Mouse (Mus musculus) lung, adult 2 months (tissue): ENCODE measurements around the gene Ubp1. TPM values are rescaled to one million over a fixed set of nuclear protein-coding genes. Genes with fewer than 3 reads are reported as not detected.

Experiments
- DNase-seq: peaks from one replicate; pipeline ENCODE4 v3.0.0; 2022
- H3K4me1 ChIP-seq: fragments of 200-500 bp; 2 replicates; pipeline ENCODE4 v1.6.1; 2011; ENCODE audit warnings: low read length; ENCODE audit not compliant: control insufficient read depth, insufficient read depth
- H3K4me3 ChIP-seq: fragments of 200-500 bp; replicated peaks from 2 replicates; pipeline ENCODE3; 2011; ENCODE audit warnings: low read depth, mild to moderate bottlenecking, control low read depth, low read length; ENCODE audit errors: extremely low read depth
- CTCF ChIP-seq: fragments of 200-500 bp; IDR thresholded peaks from 2 replicates; pipeline ENCODE4 v1.5.1; 2011; ENCODE audit warnings: mild to moderate bottlenecking, low read length, control low read depth; ENCODE audit not compliant: insufficient read depth
- POLR2A ChIP-seq: fragments of 200-500 bp; IDR thresholded peaks from 2 replicates; pipeline ENCODE4 v1.6.1; 2011; ENCODE audit warnings: low read depth, mild to moderate bottlenecking, control low read depth, low read length, borderline replicate concordance; ENCODE audit errors: extremely low read depth
- WGBS: fragments of 180-500 bp; shearing (Covaris S2); methylation state at CpG from one replicate; pipeline ENCODE4 v1.1.7; 2018; 5-methylcytosine and 5-hydroxymethylcytosine counted together
- polyA plus RNA-seq: library from polyadenylated mRNA; depleted of rRNA; stranded (reverse); fragments of >200 nt; gene quantifications from 2 replicates; pipeline ENCODE4 v1.2.3, GENCODE M21; 2012

Gene Ubp1
- polyA plus RNA-seq, 1 experiment, result 55.9 TPM

GRCm38 (mm10) chr9:113931375-113932099, 803 bp downstream of the Ubp1 start:
- Histone ChIP-seq H3K4me1 (peaks cover 3% of the 10 kb centered on the region; the same call in 1 of the 2 replicates), H3K4me3 (peak overlapping the region; percentile 66)
- TF ChIP-seq POLR2A, result no peak
- TF ChIP-seq CTCF, result no peak
- 1% methylated on average over 82 of the region's 91 CpGs for WGBS
- peak; percentile 32 for DNase-seq

GRCm38 (mm10) chr9:113932100-113932470, 1.4 kb downstream of the Ubp1 start:
- under 1% methylated on average over 8 of the region's 8 CpGs for WGBS
- peak; percentile 31 for DNase-seq
- peaks cover 3% of the 10 kb centered on the region; the same call in 1 of the 2 replicates for H3K4me1 ChIP-seq
- TF ChIP-seq POLR2A, result no peak
- peak overlapping the region; percentile 66 for H3K4me3 ChIP-seq

GRCm38 (mm10) chr9:113932501-113932900, 1.8 kb downstream of the Ubp1 start:
- H3K4me3 ChIP-seq, result peak overlapping the region; percentile 1
- H3K4me1 ChIP-seq, result peaks cover 3% of the 10 kb centered on the region; the same call in 1 of the 2 replicates
- TF ChIP-seq POLR2A, result no peak
- 11% methylated on average over 11 of the region's 11 CpGs for WGBS
- peak; percentile 10 for DNase-seq

- no peak for TF ChIP-seq CTCF
- TF ChIP-seq POLR2A, result no peak
- 47% methylated on average over 5 of the region's 5 CpGs for WGBS
- no peak for DNase-seq
- Histone ChIP-seq H3K4me1 (peaks cover 6% of the 10 kb centered on the region; the same call in 1 of the 2 replicates), H3K4me3 (no peak overlapping the region)
Observed at GRCm38 (mm10) chr9:113935638-113936037, 4.9 kb downstream of the Ubp1 start.

GRCm38 (mm10) chr9:113939063-113939850, 8.5 kb downstream of the Ubp1 start:
- WGBS, result 76% methylated on average over 9 of the region's 9 CpGs
- peaks cover 10% of the 10 kb centered on the region for H3K4me1 ChIP-seq
- no peak overlapping the region for H3K4me3 ChIP-seq
- no peak for DNase-seq
- TF ChIP-seq POLR2A (no peak), CTCF (no peak)

GRCm38 (mm10) chr9:113941103-113941805, 10.5 kb downstream of the Ubp1 start:
- TF ChIP-seq CTCF, result no peak
- no peak for TF ChIP-seq POLR2A
- Histone ChIP-seq H3K4me1 (peaks cover 10% of the 10 kb centered on the region), H3K4me3 (no peak overlapping the region)
- 77% methylated on average over 3 of the region's 3 CpGs for WGBS
- DNase-seq, result no peak

- TF ChIP-seq CTCF (no peak), POLR2A (no peak)
- H3K4me1 ChIP-seq, result peaks cover 10% of the 10 kb centered on the region
- H3K4me3 ChIP-seq, result no peak overlapping the region
- no peak for DNase-seq
- 94% methylated on average over 1 of the region's 1 CpGs for WGBS
Observed at GRCm38 (mm10) chr9:113943372-113943771, 12.6 kb downstream of the Ubp1 start.

GRCm38 (mm10) chr9:113947216-113947615, 16.5 kb downstream of the Ubp1 start:
- Histone ChIP-seq H3K4me3 (no peak overlapping the region), H3K4me1 (no peaks in the 10 kb centered on the region; the same call in 1 of the 2 replicates)
- TF ChIP-seq POLR2A (no peak), CTCF (no peak)
- 91% methylated on average over 1 of the region's 1 CpGs for WGBS
- no peak for DNase-seq

- no peak for DNase-seq
- TF ChIP-seq CTCF, result no peak
- TF ChIP-seq POLR2A, result no peak
- Histone ChIP-seq H3K4me3 (no peak overlapping the region), H3K4me1 (no peaks in the 10 kb centered on the region)
- 97% methylated on average over 4 of the region's 4 CpGs for WGBS
Observed at GRCm38 (mm10) chr9:113957777-113958176, 27.0 kb downstream of the Ubp1 start.
